Mouse (Mus musculus): Measurements from ENCODE around the gene Atp1a1. TPM values are rescaled to one million over a fixed set of nuclear protein-coding genes. Genes with fewer than 3 reads are reported as not detected.

Gene Atp1a1
- polyA plus RNA-seq, 1 experiment from 2014 or later = 77.2 TPM

GRCm38 (mm10) chr3:101568627-101569026, 35.9 kb downstream of the Atp1a1 start:
- no peak overlapping the region for H3K4me3 ChIP-seq (replicated peaks)
- H3K4me1 ChIP-seq = peaks cover 22% of the 10 kb centered on the region
- 82% methylated on average over 4 of the region's 4 CpGs for WGBS
- no peak overlapping the region for H3K4me2 ChIP-seq
- H3K27ac ChIP-seq (replicated peaks) = no peak overlapping the region
- H3K36me3 ChIP-seq = no peaks in the 10 kb centered on the region
- H3K9ac ChIP-seq (replicated peaks) = no peak overlapping the region
- no peaks in the 10 kb centered on the region for H3K9me3 ChIP-seq (replicated peaks)
- H3K27me3 ChIP-seq (replicated peaks) = no peaks in the 10 kb centered on the region
- no peak for ATAC-seq (ENCODE audit: low FRiP score)

- no peak for ATAC-seq (ENCODE audit: low FRiP score)
- no peaks in the 10 kb centered on the region for H3K27me3 ChIP-seq (replicated peaks)
- H3K36me3 ChIP-seq = no peaks in the 10 kb centered on the region
- peaks cover 7% of the 10 kb centered on the region; the same call in 1 of the 2 replicates for H3K4me1 ChIP-seq
- no peak overlapping the region for H3K9ac ChIP-seq (replicated peaks)
- no peak overlapping the region for H3K27ac ChIP-seq (replicated peaks)
- H3K9me3 ChIP-seq (replicated peaks) = no peaks in the 10 kb centered on the region
- no peak overlapping the region for H3K4me2 ChIP-seq
- WGBS = 93% methylated on average over 2 of the region's 2 CpGs
- no peak overlapping the region for H3K4me3 ChIP-seq (replicated peaks)
Measured at GRCm38 (mm10) chr3:101564011-101564410, 40.5 kb downstream of the Atp1a1 start.

- H3K9ac ChIP-seq (replicated peaks) = no peak overlapping the region
- peaks cover 7% of the 10 kb centered on the region; the same call in 1 of the 2 replicates for H3K4me1 ChIP-seq
- no peak overlapping the region for H3K4me3 ChIP-seq (replicated peaks)
- H3K27me3 ChIP-seq (replicated peaks) = no peaks in the 10 kb centered on the region
- ATAC-seq (ENCODE audit: low FRiP score) = no peak
- H3K9me3 ChIP-seq (replicated peaks) = no peaks in the 10 kb centered on the region
- no peaks in the 10 kb centered on the region for H3K36me3 ChIP-seq
- no peak overlapping the region for H3K4me2 ChIP-seq
- 0 out of 2 replicates have a peak overlapping the region, but pooled peaks have one; percentile 5 for H3K27ac ChIP-seq (replicated peaks)
- 46% methylated on average over 10 of the region's 10 CpGs for WGBS
Measured at GRCm38 (mm10) chr3:101562510-101563209, 41.8 kb downstream of the Atp1a1 start.

GRCm38 (mm10) chr3:101561948-101562347, 42.5 kb downstream of the Atp1a1 start:
- H3K36me3 ChIP-seq = no peaks in the 10 kb centered on the region
- no peak overlapping the region for H3K4me3 ChIP-seq (replicated peaks)
- 91% methylated on average over 5 of the region's 5 CpGs for WGBS
- H3K4me2 ChIP-seq = no peak overlapping the region
- H3K27me3 ChIP-seq (replicated peaks) = no peaks in the 10 kb centered on the region
- no peak for ATAC-seq (ENCODE audit: low FRiP score)
- no peaks in the 10 kb centered on the region for H3K9me3 ChIP-seq (replicated peaks)
- peaks cover 7% of the 10 kb centered on the region; the same call in 1 of the 2 replicates for H3K4me1 ChIP-seq
- H3K9ac ChIP-seq (replicated peaks) = no peak overlapping the region
- H3K27ac ChIP-seq (replicated peaks) = no peak overlapping the region

GRCm38 (mm10) chr3:101560841-101561522, 43.5 kb downstream of the Atp1a1 start:
- no peak overlapping the region for H3K4me2 ChIP-seq
- ATAC-seq (ENCODE audit: low FRiP score) = no peak; the same call in 1 of the 2 replicates
- H3K9me3 ChIP-seq (replicated peaks) = no peaks in the 10 kb centered on the region
- H3K4me1 ChIP-seq = peaks cover 7% of the 10 kb centered on the region; the same call in 1 of the 2 replicates
- peak overlapping the region; percentile 58; the same call in 1 of the 2 replicates for H3K27ac ChIP-seq (replicated peaks)
- 53% methylated on average over 9 of the region's 9 CpGs for WGBS
- H3K9ac ChIP-seq (replicated peaks) = no peak overlapping the region
- no peaks in the 10 kb centered on the region for H3K27me3 ChIP-seq (replicated peaks)
- H3K4me3 ChIP-seq (replicated peaks) = no peak overlapping the region
- H3K36me3 ChIP-seq = no peaks in the 10 kb centered on the region

GRCm38 (mm10) chr3:101556712-101557111, 47.8 kb downstream of the Atp1a1 start:
- Histone ChIP-seq H3K9me3 (replicated peaks) (no peaks in the 10 kb centered on the region), H3K4me1 (peaks cover 10% of the 10 kb centered on the region; the same call in 1 of the 2 replicates), H3K36me3 (no peaks in the 10 kb centered on the region), H3K4me2 (no peak overlapping the region), H3K4me3 (replicated peaks) (no peak overlapping the region), H3K27ac (replicated peaks) (no peak overlapping the region), H3K27me3 (replicated peaks) (no peaks in the 10 kb centered on the region), H3K9ac (replicated peaks) (no peak overlapping the region)
- WGBS = 92% methylated on average over 2 of the region's 2 CpGs
- ATAC-seq (ENCODE audit: low FRiP score) = no peak

GRCm38 (mm10) chr3:101552621-101553620, 51.6 kb downstream of the Atp1a1 start:
- Histone ChIP-seq H3K4me2 (no peak overlapping the region), H3K9me3 (replicated peaks) (no peaks in the 10 kb centered on the region), H3K27ac (replicated peaks) (no peak overlapping the region), H3K4me1 (peaks cover 9% of the 10 kb centered on the region; the same call in 1 of the 2 replicates), H3K4me3 (replicated peaks) (no peak overlapping the region), H3K27me3 (replicated peaks) (no peaks in the 10 kb centered on the region), H3K9ac (replicated peaks) (no peak overlapping the region), H3K36me3 (no peaks in the 10 kb centered on the region)
- ATAC-seq (ENCODE audit: low FRiP score) = no peak
- 84% methylated on average over 7 of the region's 7 CpGs for WGBS

GRCm38 (mm10) chr3:101551457-101552230, 52.8 kb downstream of the Atp1a1 start:
- H3K9ac ChIP-seq (replicated peaks) = no peak overlapping the region
- H3K27ac ChIP-seq (replicated peaks) = no peak overlapping the region
- WGBS = 64% methylated on average over 26 of the region's 26 CpGs
- 0 out of 2 replicates have a peak, but pooled peaks have one; percentile 28 for ATAC-seq (ENCODE audit: low FRiP score)
- H3K9me3 ChIP-seq (replicated peaks) = no peaks in the 10 kb centered on the region
- H3K4me2 ChIP-seq = no peak overlapping the region
- H3K36me3 ChIP-seq = no peaks in the 10 kb centered on the region
- H3K4me1 ChIP-seq = peaks cover 9% of the 10 kb centered on the region; the same call in 1 of the 2 replicates
- no peaks in the 10 kb centered on the region for H3K27me3 ChIP-seq (replicated peaks)
- H3K4me3 ChIP-seq (replicated peaks) = no peak overlapping the region

- H3K9me3 ChIP-seq (replicated peaks) = no peaks in the 10 kb centered on the region
- H3K4me1 ChIP-seq = peaks cover 9% of the 10 kb centered on the region; the same call in 1 of the 2 replicates
- ATAC-seq (ENCODE audit: low FRiP score) = no peak
- 85% methylated on average over 5 of the region's 5 CpGs for WGBS
- no peaks in the 10 kb centered on the region for H3K27me3 ChIP-seq (replicated peaks)
- H3K36me3 ChIP-seq = no peaks in the 10 kb centered on the region
- no peak overlapping the region for H3K4me2 ChIP-seq
- H3K4me3 ChIP-seq (replicated peaks) = no peak overlapping the region
- H3K9ac ChIP-seq (replicated peaks) = no peak overlapping the region
- no peak overlapping the region for H3K27ac ChIP-seq (replicated peaks)
Measured at GRCm38 (mm10) chr3:101549749-101550148, 54.7 kb downstream of the Atp1a1 start.

GRCm38 (mm10) chr3:101544116-101544515, 60.4 kb downstream of the Atp1a1 start:
- WGBS = 70% methylated on average over 7 of the region's 7 CpGs
- Histone ChIP-seq H3K27ac (replicated peaks) (no peak overlapping the region), H3K9me3 (replicated peaks) (no peaks in the 10 kb centered on the region), H3K9ac (replicated peaks) (no peak overlapping the region), H3K4me1 (no peaks in the 10 kb centered on the region), H3K4me2 (no peak overlapping the region), H3K36me3 (no peaks in the 10 kb centered on the region), H3K4me3 (replicated peaks) (no peak overlapping the region), H3K27me3 (replicated peaks) (no peaks in the 10 kb centered on the region)
- no peak for ATAC-seq (ENCODE audit: low FRiP score)

All from neural tube, embryonic 15.5 days (tissue).